13 mouse cellular contexts compared by ENCODE assay signal in the genomic region with DNA sequence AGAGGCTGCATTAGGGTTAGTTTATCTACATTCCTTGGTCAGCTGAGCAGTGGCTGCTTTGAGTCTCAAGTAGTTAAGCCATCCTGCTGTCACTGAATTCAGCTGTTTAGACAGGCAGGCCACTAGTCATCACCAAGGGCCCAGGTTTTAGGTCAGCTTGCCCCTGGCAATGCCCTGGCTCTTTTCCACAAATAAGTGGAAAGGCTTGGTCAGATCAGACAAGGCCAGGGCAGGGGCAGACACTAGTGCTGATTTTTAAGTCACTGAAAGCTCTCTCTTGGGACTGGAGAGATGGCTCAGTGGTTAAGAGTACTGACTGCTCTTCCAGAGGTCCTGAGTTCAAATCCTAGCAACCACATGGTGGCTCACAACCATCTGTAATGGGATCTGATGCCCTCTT. TPM values are rescaled to one million over a fixed set of nuclear protein-coding genes. Genes with fewer than 3 reads are reported as not detected.
DNase-seq lines count a peak whose midpoint lies in the region.
"Had no signal": no experiment of that assay in that cellular context is flagged by ENCODE, and none has a peak within 500 bp of the region (broad histone marks: within the 10 kb centered on the region; RNA-seq: fewer than 3 reads in every experiment).

No protein-coding gene starts in this region.

- intact Hi-C loops in heart, postnatal 25 days (cut with DNase I), result no loop called here

- peak; percentile 83 for DNase-seq in adrenal gland, adult 2 months
- DNase-seq in adrenal gland, postnatal 25 days, result no peak
- DNase-seq in heart, postnatal 4 days, result peak; percentile 12
- no peak for DNase-seq in heart, postnatal 25 days (ENCODE audit: low spot score)
- peak; percentile 28 for DNase-seq in ovary, postnatal 36 days (ENCODE audit: low spot score)
- no peak for DNase-seq in ovary, postnatal 14 days (ENCODE audit: low spot score)
- DNase-seq in layer of hippocampus, postnatal 36 days, result no peak
- no peak for DNase-seq in cerebellum, adult 18-20 months
- DNase-seq: cerebellum, adult 11-12 months; cerebellum, adult 9-11 months; cerebellum, postnatal 36 days; gastrocnemius, postnatal 14 days; heart, postnatal 36 days had no signal

RNA-seq across cellular contexts. Expression of gene Ubxn7, which starts 4.9 kb away (rescaled TPM):
- total RNA-seq in adrenal gland, adult 2 months (2021), result 10 to 100 TPM; 44.2 to 73.3 TPM
- 1.3 and 1.8 TPM in 2 replicates for polyA plus RNA-seq in adrenal gland, adult 2 months (2012; rRNA removed)
- 40.4 and 77.1 TPM in 2 replicates for total RNA-seq in adrenal gland, postnatal 25 days (2021)
- 10 to 100 TPM; 34.7 to 35.6 TPM for total RNA-seq in heart, postnatal 4 days (2021)
- total RNA-seq in heart, postnatal 25 days (2021), result 10 to 100 TPM; 22.9 to 24.0 TPM
- 10 to 100 TPM; 46.9 to 50.7 TPM for total RNA-seq in layer of hippocampus, postnatal 36 days (2021)

RNA-seq across cellular contexts. Expression of gene Rnf168, which starts 59.7 kb away (rescaled TPM):
- 10 to 100 TPM; 20.4 to 24.8 TPM for total RNA-seq in adrenal gland, adult 2 months (2021)
- polyA plus RNA-seq in adrenal gland, adult 2 months (2012; rRNA removed), result 9.2 and 11.3 TPM in 2 replicates
- 29.1 and 33.9 TPM in 2 replicates for total RNA-seq in adrenal gland, postnatal 25 days (2021)
- total RNA-seq in heart, postnatal 4 days (2021), result 10 to 100 TPM; 22.2 to 23.6 TPM
- 10 to 100 TPM; 13.2 to 15.0 TPM for total RNA-seq in heart, postnatal 25 days (2021)
- 10 to 100 TPM; 24.5 to 26.2 TPM for total RNA-seq in layer of hippocampus, postnatal 36 days (2021)

Comparison
In these comparisons a context has a peak if more than half of its experiments do, and no peak if none do; other contexts are left out.
1. DNase-seq: peak in adrenal gland, adult 2 months (single experiment), heart, postnatal 4 days (single experiment) and ovary, postnatal 36 days (single experiment); none in adrenal gland, postnatal 25 days (single experiment), heart, postnatal 25 days (single experiment), ovary, postnatal 14 days (single experiment), layer of hippocampus, postnatal 36 days (0 of 2) and cerebellum, adult 18-20 months (0 of 2).